In genomic region chr17:13004436-13004835, GRCm38 (mm10) we compare ENCODE assay signal across 18 mouse cellular contexts. TPM values are rescaled to one million over a fixed set of nuclear protein-coding genes. Genes with fewer than 3 reads are reported as not detected.
"Had no signal": no experiment of that assay in that cellular context is flagged by ENCODE, and none has a peak within 500 bp of the region (broad histone marks: within the 10 kb centered on the region; RNA-seq: fewer than 3 reads in every experiment).

No protein-coding gene starts in this region.

RNA-seq across cellular contexts. Expression of gene Gpr31b, which starts 47.7 kb away (rescaled TPM):
- polyA plus RNA-seq: cortical plate, adult 2 months; embryonic facial prominence, embryonic 10.5 days; embryonic facial prominence, embryonic 11.5 days; embryonic facial prominence, embryonic 12.5 days; embryonic facial prominence, embryonic 13.5 days; embryonic facial prominence, embryonic 14.5 days; embryonic facial prominence, embryonic 15.5 days; erythroblast, embryonic 14.5 days; forebrain, embryonic 10.5 days; forebrain, embryonic 12.5 days; forebrain, embryonic 13.5 days; forebrain, embryonic 15.5 days; forebrain, postnatal 0 days; frontal cortex, adult 2 months; heart, embryonic 10.5 days had no signal

RNA-seq across cellular contexts. Expression of gene Tcp10b, which starts 56.5 kb away (rescaled TPM):
- polyA plus RNA-seq: embryonic facial prominence, embryonic 10.5 days; embryonic facial prominence, embryonic 11.5 days; embryonic facial prominence, embryonic 12.5 days; embryonic facial prominence, embryonic 13.5 days; embryonic facial prominence, embryonic 14.5 days; erythroblast, embryonic 14.5 days; forebrain, embryonic 10.5 days; forebrain, embryonic 13.5 days; forebrain, embryonic 15.5 days; forebrain, embryonic 16.5 days; heart, embryonic 10.5 days; heart, embryonic 11.5 days; heart, embryonic 12.5 days had no signal
